Mouse (Mus musculus) heart, embryonic 16.5 days (tissue): ENCODE results near the gene Gpr55. TPM values are rescaled to one million over a fixed set of nuclear protein-coding genes. Genes with fewer than 3 reads are reported as not detected.

ENCODE experiments used
- ATAC-seq: fragments of 200-750 bp; cut with Nextera tagmentation; replicated peaks from 2 replicates; pipeline ENCODE4 v1.8.0; 2017; ENCODE audit warnings: moderate number of reproducible peaks; ENCODE audit not compliant: insufficient read depth, low FRiP score; ENCODE audit errors: extremely low read depth
- H3K27ac ChIP-seq: fragments of 300-500 bp; sonication (generic); 2 replicates; pipeline ENCODE4 v1.5.1; 2014; ENCODE audit warnings: mild to moderate bottlenecking, low read length, control low read depth, moderate library complexity
- H3K27me3 ChIP-seq: fragments of 300-500 bp; sonication (generic); 2 replicates; pipeline ENCODE4 v1.6.1; 2014; ENCODE audit warnings: low read length, mixed read lengths; ENCODE audit not compliant: control insufficient read depth, insufficient read depth
- H3K36me3 ChIP-seq: fragments of 300-500 bp; sonication (generic); 2 replicates; pipeline ENCODE4 v1.6.1; 2014; ENCODE audit not compliant: control insufficient read depth, insufficient read depth
- H3K4me1 ChIP-seq: fragments of 300-500 bp; sonication (generic); 2 replicates; pipeline ENCODE4 v1.6.1; 2014; ENCODE audit warnings: low read length, mixed read lengths; ENCODE audit not compliant: control insufficient read depth, insufficient read depth
- H3K4me2 ChIP-seq: fragments of 300-500 bp; sonication (generic); 2 replicates; pipeline ENCODE4 v1.6.1; 2014; ENCODE audit warnings: low read depth, mild to moderate bottlenecking, control low read depth, low read length
- H3K4me3 ChIP-seq: fragments of 300-500 bp; sonication (generic); 2 replicates; pipeline ENCODE4 v1.5.1; 2014; ENCODE audit warnings: mild to moderate bottlenecking, control low read depth, low read length
- H3K9ac ChIP-seq: fragments of 300-500 bp; sonication (generic); 2 replicates; pipeline ENCODE4 v1.6.1; 2014; ENCODE audit warnings: low read length, control low read depth
- H3K9me3 ChIP-seq: fragments of 300-500 bp; sonication (generic); replicated peaks from 2 replicates; pipeline ENCODE4 v1.6.1; 2016; ENCODE audit warnings: low read length; ENCODE audit not compliant: control insufficient read depth
- WGBS: fragments of 180-500 bp; shearing (Covaris S2); extraction: QIAGEN DNeasy Blood & Tissue Kit; methylation state at CpG from one replicate; pipeline ENCODE4 v1.1.7; 2014; 5-methylcytosine and 5-hydroxymethylcytosine counted together
- polyA plus RNA-seq: library from polyadenylated mRNA; unstranded; fragments of >200 nt; fragmentation: Nextera tagmentation; extraction: Ambion mirVana; gene quantifications from 2 replicates; pipeline ENCODE4 v1.2.1, GENCODE M21; 2015

Gpr55 gene
- polyA plus RNA-seq, 1 experiment from 2014 or later = 0.18 TPM

- H3K4me3 ChIP-seq = no peak overlapping the region
- no peaks in the 10 kb centered on the region for H3K36me3 ChIP-seq
- H3K27me3 ChIP-seq = no peaks in the 10 kb centered on the region
- 72% methylated on average over 8 of the region's 8 CpGs for WGBS
- no peak overlapping the region for H3K4me2 ChIP-seq
- no peaks in the 10 kb centered on the region for H3K9me3 ChIP-seq
- no peak for ATAC-seq
- H3K9ac ChIP-seq = no peak overlapping the region
- H3K27ac ChIP-seq = no peak overlapping the region
- H3K4me1 ChIP-seq = no peaks in the 10 kb centered on the region
Observed at GRCm38 (mm10) chr1:85942318-85942717, 18.5 kb downstream of the Gpr55 start.

- no peaks in the 10 kb centered on the region for H3K36me3 ChIP-seq
- no peak overlapping the region for H3K27ac ChIP-seq
- 63% methylated on average over 1 of the region's 1 CpGs for WGBS
- H3K27me3 ChIP-seq = peaks cover 3% of the 10 kb centered on the region; the same call in 1 of the 2 replicates
- H3K4me3 ChIP-seq = no peak overlapping the region
- no peak overlapping the region for H3K9ac ChIP-seq
- H3K9me3 ChIP-seq = peaks cover 2% of the 10 kb centered on the region; the same call in 1 of the 2 replicates
- peaks cover 14% of the 10 kb centered on the region for H3K4me1 ChIP-seq
- no peak for ATAC-seq
- no peak overlapping the region for H3K4me2 ChIP-seq
Observed at GRCm38 (mm10) chr1:85937323-85937722, 23.5 kb downstream of the Gpr55 start.

GRCm38 (mm10) chr1:85936265-85936664, 24.5 kb downstream of the Gpr55 start:
- Histone ChIP-seq H3K4me1 (peaks cover 14% of the 10 kb centered on the region), H3K27ac (no peak overlapping the region; the same call in 1 of the 2 replicates), H3K4me3 (no peak overlapping the region), H3K4me2 (no peak overlapping the region), H3K36me3 (no peaks in the 10 kb centered on the region), H3K9ac (no peak overlapping the region), H3K9me3 (peaks cover 2% of the 10 kb centered on the region; the same call in 1 of the 2 replicates), H3K27me3 (peaks cover 3% of the 10 kb centered on the region; the same call in 1 of the 2 replicates)
- ATAC-seq = no peak
- WGBS = 65% methylated on average over 6 of the region's 6 CpGs

- Histone ChIP-seq H3K36me3 (no peaks in the 10 kb centered on the region), H3K9ac (no peak overlapping the region), H3K27me3 (peaks cover 3% of the 10 kb centered on the region; the same call in 1 of the 2 replicates), H3K4me3 (no peak overlapping the region), H3K4me1 (peaks cover 14% of the 10 kb centered on the region), H3K4me2 (no peak overlapping the region), H3K27ac (no peak overlapping the region), H3K9me3 (peaks cover 2% of the 10 kb centered on the region; the same call in 1 of the 2 replicates)
- ATAC-seq = no peak
- WGBS = 54% methylated on average over 8 of the region's 8 CpGs
Observed at GRCm38 (mm10) chr1:85935148-85935852, 25.5 kb downstream of the Gpr55 start.

- Histone ChIP-seq H3K36me3 (no peaks in the 10 kb centered on the region), H3K9me3 (peaks cover 2% of the 10 kb centered on the region; the same call in 1 of the 2 replicates), H3K4me3 (no peak overlapping the region), H3K4me2 (no peak overlapping the region), H3K27me3 (peaks cover 3% of the 10 kb centered on the region; the same call in 1 of the 2 replicates), H3K4me1 (peaks cover 14% of the 10 kb centered on the region), H3K9ac (no peak overlapping the region), H3K27ac (no peak overlapping the region)
- WGBS = 33% methylated on average over 7 of the region's 7 CpGs
- no peak for ATAC-seq
Observed at GRCm38 (mm10) chr1:85934560-85934959, 26.2 kb downstream of the Gpr55 start.

GRCm38 (mm10) chr1:85933631-85934465, 27.0 kb downstream of the Gpr55 start:
- 15% methylated on average over 11 of the region's 11 CpGs for WGBS
- Histone ChIP-seq H3K9me3 (peaks cover 2% of the 10 kb centered on the region; the same call in 1 of the 2 replicates), H3K4me3 (no peak overlapping the region), H3K4me1 (peaks cover 14% of the 10 kb centered on the region), H3K27ac (peak overlapping the region; percentile 4; the same call in 1 of the 2 replicates), H3K27me3 (peaks cover 3% of the 10 kb centered on the region; the same call in 1 of the 2 replicates), H3K36me3 (no peaks in the 10 kb centered on the region), H3K4me2 (peak overlapping the region; percentile 42), H3K9ac (no peak overlapping the region)
- peak; percentile 47; the same call in 1 of the 2 replicates for ATAC-seq

GRCm38 (mm10) chr1:85933226-85933625, 27.6 kb downstream of the Gpr55 start:
- H3K4me1 ChIP-seq = peaks cover 20% of the 10 kb centered on the region
- no peak overlapping the region for H3K9ac ChIP-seq
- H3K4me3 ChIP-seq = no peak overlapping the region
- H3K27me3 ChIP-seq = peaks cover 3% of the 10 kb centered on the region; the same call in 1 of the 2 replicates
- peak overlapping the region; percentile 4; the same call in 1 of the 2 replicates for H3K27ac ChIP-seq
- peaks cover 2% of the 10 kb centered on the region; the same call in 1 of the 2 replicates for H3K9me3 ChIP-seq
- H3K4me2 ChIP-seq = peak overlapping the region; percentile 42
- 0 out of 2 replicates have a peak, but pooled peaks have one; percentile 15 for ATAC-seq
- WGBS = 30% methylated on average over 7 of the region's 7 CpGs
- H3K36me3 ChIP-seq = no peaks in the 10 kb centered on the region

GRCm38 (mm10) chr1:85931170-85931569, 29.6 kb downstream of the Gpr55 start:
- H3K4me2 ChIP-seq = no peak overlapping the region
- no peak overlapping the region for H3K9ac ChIP-seq
- peaks cover 28% of the 10 kb centered on the region for H3K4me1 ChIP-seq
- H3K36me3 ChIP-seq = no peaks in the 10 kb centered on the region
- no peak overlapping the region for H3K4me3 ChIP-seq
- H3K27ac ChIP-seq = no peak overlapping the region
- peaks cover 2% of the 10 kb centered on the region; the same call in 1 of the 2 replicates for H3K9me3 ChIP-seq
- ATAC-seq = no peak
- peaks cover 1% of the 10 kb centered on the region; the same call in 1 of the 2 replicates for H3K27me3 ChIP-seq
- WGBS = 80% methylated on average over 5 of the region's 5 CpGs
